Mouse (Mus musculus) embryo, embryonic 11 days (tissue): ENCODE measurements at regions not wholly inside any gene's neighbourhood (a gene's known extent, or its start where the extent isn't known, plus 50 kb on each side); places are given as distances from the start of the nearest gene placed in this dataset.

Experiments
- DNase-seq: peaks from one replicate; pipeline ENCODE4 v3.0.0-alpha.2; 2015

GRCm38 (mm10) chr1:151045334-151045733 lies 52.1 kb upstream of the Hmcn1 start:
- no peak for DNase-seq

- no peak for DNase-seq
Measured at GRCm38 (mm10) chr1:151046626-151047025, 53.4 kb upstream of the Hmcn1 start.

GRCm38 (mm10) chr1:151049726-151050506 lies 56.7 kb upstream of the Hmcn1 start:
- DNase-seq, result no peak

GRCm38 (mm10) chr1:151050507-151050816 lies 57.2 kb upstream of the Hmcn1 start:
- no peak for DNase-seq

- no peak for DNase-seq
Measured at GRCm38 (mm10) chr1:151053268-151053667, 60.0 kb upstream of the Hmcn1 start.

- DNase-seq, result no peak
Measured at GRCm38 (mm10) chr1:151055396-151055795, 62.2 kb upstream of the Hmcn1 start.

GRCm38 (mm10) chr1:151059546-151060136 lies 66.4 kb upstream of the Hmcn1 start:
- no peak for DNase-seq

- DNase-seq, result no peak
Measured at GRCm38 (mm10) chr1:151065090-151065567, 71.9 kb upstream of the Hmcn1 start.

GRCm38 (mm10) chr1:151066379-151067128 lies 73.3 kb upstream of the Hmcn1 start:
- no peak for DNase-seq

GRCm38 (mm10) chr1:151074508-151075314 lies 81.5 kb upstream of the Hmcn1 start:
- DNase-seq, result no peak

GRCm38 (mm10) chr1:151075541-151075940 lies 82.3 kb upstream of the Hmcn1 start:
- no peak for DNase-seq

- DNase-seq, result peak; percentile 80
Measured at GRCm38 (mm10) chr1:151078909-151079522, 85.8 kb upstream of the Hmcn1 start.

- no peak for DNase-seq
Measured at GRCm38 (mm10) chr1:151079614-151080360, 86.6 kb upstream of the Hmcn1 start.

GRCm38 (mm10) chr1:151080510-151080980 lies 87.3 kb upstream of the Hmcn1 start:
- no peak for DNase-seq

GRCm38 (mm10) chr1:151082510-151083033 lies 89.3 kb upstream of the Hmcn1 start:
- no peak for DNase-seq

- DNase-seq, result no peak
Measured at GRCm38 (mm10) chr1:151083806-151084205, 90.6 kb upstream of the Hmcn1 start.

- peak; percentile 38 for DNase-seq
Measured at GRCm38 (mm10) chr1:151086111-151086859, 93.0 kb upstream of the Hmcn1 start.

- DNase-seq, result no peak
Measured at GRCm38 (mm10) chr1:151087151-151087660, 94.0 kb upstream of the Hmcn1 start.

- DNase-seq, result no peak
Measured at GRCm38 (mm10) chr1:151087811-151088511, 94.4 kb upstream of the Gm47985 start.
